Mouse (Mus musculus): ENCODE data around the gene AC131692.1.

DNA sequence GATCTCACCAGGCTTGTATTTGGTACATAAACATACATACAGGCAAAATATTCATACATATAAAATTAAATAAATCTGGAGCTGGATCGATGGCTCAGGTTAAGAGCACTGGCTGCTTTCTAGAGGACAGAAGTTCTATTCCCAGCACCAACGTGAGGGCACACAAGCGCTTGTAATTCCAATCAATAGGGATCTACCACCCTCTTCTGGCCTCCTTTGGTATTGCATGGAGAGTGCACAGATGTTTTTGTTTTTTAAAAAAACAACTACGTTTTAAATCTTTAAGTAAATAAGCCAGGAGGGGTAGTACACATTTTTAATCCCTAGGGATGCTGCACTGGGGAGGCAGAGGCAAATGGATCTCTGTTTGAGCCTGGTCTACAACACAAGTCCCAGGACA lies 32.1 kb downstream of the AC131692.1 start:
- TF ChIP-seq GATA1 (IDR thresholded peaks at IDR 0.05; ENCODE audit: borderline replicate concordance, low read length) (no peak), FLI1 (IDR thresholded peaks at IDR 0.05; ENCODE audit: low read length) (no peak)
